Mouse (Mus musculus): Measurements from ENCODE around the gene Taok2. TPM values are rescaled to one million over a fixed set of nuclear protein-coding genes. Genes with fewer than 3 reads are reported as not detected.
"Not testable (repeated sequence)": the region's sequence is repeated elsewhere in the genome, so short reads cannot be mapped to it uniquely, and the experiment has no call there.

Gene Taok2
- polyA plus RNA-seq, 1 experiment from 2014 or later: 55.2 TPM

GRCm38 (mm10) chr7:126905590-126905989 is 21.1 kb upstream of the Taok2 start:
- Histone ChIP-seq H3K9me3 (replicated peaks) (no peaks in the 10 kb centered on the region), H3K4me2 (no peak overlapping the region), H3K27me3 (replicated peaks) (no peaks in the 10 kb centered on the region), H3K36me3 (no peaks in the 10 kb centered on the region), H3K4me3 (replicated peaks) (no peak overlapping the region), H3K9ac (replicated peaks) (no peak overlapping the region), H3K4me1 (no peaks in the 10 kb centered on the region), H3K27ac (replicated peaks) (no peak overlapping the region)
- 81% methylated on average over 3 of the region's 3 CpGs for WGBS
- ATAC-seq (ENCODE audit: low FRiP score): no peak

GRCm38 (mm10) chr7:126899781-126900180 is 15.3 kb upstream of the Taok2 start:
- not testable (repeated sequence) for H3K27ac ChIP-seq (replicated peaks); H3K4me3 ChIP-seq (replicated peaks); H3K9me3 ChIP-seq (replicated peaks); ATAC-seq (ENCODE audit: low FRiP score); H3K9ac ChIP-seq (replicated peaks); H3K36me3 ChIP-seq; H3K27me3 ChIP-seq (replicated peaks); H3K4me2 ChIP-seq
- 96% methylated on average over 7 of the region's 9 CpGs for WGBS
- H3K4me1 ChIP-seq: peaks cover 19% of the 10 kb centered on the region

GRCm38 (mm10) chr7:126898102-126898990 is 13.8 kb upstream of the Taok2 start:
- Histone ChIP-seq H3K27me3 (replicated peaks) (no peaks in the 10 kb centered on the region), H3K9me3 (replicated peaks) (no peaks in the 10 kb centered on the region), H3K4me1 (peaks cover 19% of the 10 kb centered on the region), H3K36me3 (no peaks in the 10 kb centered on the region), H3K27ac (replicated peaks) (peak overlapping the region; percentile 93), H3K9ac (replicated peaks) (peak overlapping the region; percentile 89), H3K4me2 (peak overlapping the region; percentile 71), H3K4me3 (replicated peaks) (peak overlapping the region; percentile 71)
- peak; percentile 96 for ATAC-seq (ENCODE audit: low FRiP score)
- WGBS: 12% methylated on average over 37 of the region's 37 CpGs

GRCm38 (mm10) chr7:126897390-126898101 is 13.0 kb upstream of the Taok2 start:
- ATAC-seq (ENCODE audit: low FRiP score): peak; percentile 70

GRCm38 (mm10) chr7:126896912-126897311 is 12.4 kb upstream of the Taok2 start:
- no peak for ATAC-seq (ENCODE audit: low FRiP score)
- peaks cover 19% of the 10 kb centered on the region for H3K4me1 ChIP-seq
- no peaks in the 10 kb centered on the region for H3K9me3 ChIP-seq (replicated peaks)
- H3K36me3 ChIP-seq: no peaks in the 10 kb centered on the region
- no peak overlapping the region for H3K27ac ChIP-seq (replicated peaks)
- no peak overlapping the region for H3K4me3 ChIP-seq (replicated peaks)
- no peaks in the 10 kb centered on the region for H3K27me3 ChIP-seq (replicated peaks)
- WGBS: 91% methylated on average over 5 of the region's 5 CpGs
- peak overlapping the region; percentile 89; the same call in 1 of the 2 replicates for H3K9ac ChIP-seq (replicated peaks)
- H3K4me2 ChIP-seq: peak overlapping the region; percentile 71

More at GRCm38 (mm10) chr7:126897390-126898101, 13.0 kb upstream of the Taok2 start:
- Histone ChIP-seq H3K4me2 (peak overlapping the region; percentile 71), H3K27me3 (replicated peaks) (no peaks in the 10 kb centered on the region), H3K36me3 (no peaks in the 10 kb centered on the region), H3K4me1 (peaks cover 19% of the 10 kb centered on the region), H3K27ac (replicated peaks) (peak overlapping the region; percentile 93), H3K9me3 (replicated peaks) (no peaks in the 10 kb centered on the region), H3K4me3 (replicated peaks) (peak overlapping the region; percentile 71), H3K9ac (replicated peaks) (peak overlapping the region; percentile 89)
- 23% methylated on average over 16 of the region's 16 CpGs for WGBS

- Histone ChIP-seq H3K27ac (replicated peaks) (no peak overlapping the region), H3K4me2 (no peak overlapping the region), H3K9me3 (replicated peaks) (no peaks in the 10 kb centered on the region), H3K36me3 (peaks cover 14% of the 10 kb centered on the region), H3K9ac (replicated peaks) (no peak overlapping the region), H3K4me3 (replicated peaks) (no peak overlapping the region), H3K27me3 (replicated peaks) (no peaks in the 10 kb centered on the region), H3K4me1 (peaks cover 4% of the 10 kb centered on the region; the same call in 1 of the 2 replicates)
- 53% methylated on average over 7 of the region's 7 CpGs for WGBS
- no peak for ATAC-seq (ENCODE audit: low FRiP score)
Measured at GRCm38 (mm10) chr7:126888852-126889251, 4.3 kb upstream of the Taok2 start.

GRCm38 (mm10) chr7:126887281-126887680 is 2.8 kb upstream of the Taok2 start:
- 93% methylated on average over 5 of the region's 5 CpGs for WGBS
- no peak for ATAC-seq (ENCODE audit: low FRiP score)
- Histone ChIP-seq H3K9ac (replicated peaks) (no peak overlapping the region), H3K9me3 (replicated peaks) (no peaks in the 10 kb centered on the region), H3K36me3 (peaks cover 14% of the 10 kb centered on the region), H3K4me2 (no peak overlapping the region), H3K4me1 (peaks cover 19% of the 10 kb centered on the region), H3K4me3 (replicated peaks) (no peak overlapping the region), H3K27ac (replicated peaks) (no peak overlapping the region), H3K27me3 (replicated peaks) (no peaks in the 10 kb centered on the region)

- Histone ChIP-seq H3K4me3 (replicated peaks) (peak overlapping the region; percentile 87), H3K4me2 (peak overlapping the region; percentile 86), H3K27me3 (replicated peaks) (no peaks in the 10 kb centered on the region), H3K27ac (replicated peaks) (peak overlapping the region; percentile 96), H3K9ac (replicated peaks) (peak overlapping the region; percentile 98), H3K4me1 (peaks cover 42% of the 10 kb centered on the region), H3K36me3 (peaks cover 13% of the 10 kb centered on the region), H3K9me3 (replicated peaks) (no peaks in the 10 kb centered on the region)
- peak; percentile 6; the same call in 1 of the 2 replicates for ATAC-seq (ENCODE audit: low FRiP score)
- WGBS: under 1% methylated on average over 15 of the region's 15 CpGs
Measured at GRCm38 (mm10) chr7:126883731-126884181, 747 bp downstream of the Taok2 start.

GRCm38 (mm10) chr7:126881040-126881439 is 3.5 kb downstream of the Taok2 start:
- peak overlapping the region; percentile 86 for H3K4me2 ChIP-seq
- H3K9ac ChIP-seq (replicated peaks): peak overlapping the region; percentile 98; the same call in 1 of the 2 replicates
- peaks cover 42% of the 10 kb centered on the region for H3K4me1 ChIP-seq
- H3K4me3 ChIP-seq (replicated peaks): no peak overlapping the region
- 84% methylated on average over 6 of the region's 6 CpGs for WGBS
- no peaks in the 10 kb centered on the region for H3K9me3 ChIP-seq (replicated peaks)
- H3K36me3 ChIP-seq: peaks cover 38% of the 10 kb centered on the region
- H3K27ac ChIP-seq (replicated peaks): 0 out of 2 replicates have a peak overlapping the region, but pooled peaks have one; percentile 41
- no peak for ATAC-seq (ENCODE audit: low FRiP score)
- H3K27me3 ChIP-seq (replicated peaks): no peaks in the 10 kb centered on the region

- H3K27me3 ChIP-seq (replicated peaks): no peaks in the 10 kb centered on the region
- peaks cover 22% of the 10 kb centered on the region for H3K4me1 ChIP-seq
- no peak overlapping the region for H3K27ac ChIP-seq (replicated peaks)
- ATAC-seq (ENCODE audit: low FRiP score): no peak
- 100% methylated on average over 1 of the region's 1 CpGs for WGBS
- peaks cover 76% of the 10 kb centered on the region for H3K36me3 ChIP-seq
- H3K9ac ChIP-seq (replicated peaks): no peak overlapping the region
- no peak overlapping the region for H3K4me3 ChIP-seq (replicated peaks)
- H3K9me3 ChIP-seq (replicated peaks): no peaks in the 10 kb centered on the region
- no peak overlapping the region for H3K4me2 ChIP-seq
Measured at GRCm38 (mm10) chr7:126877239-126877638, 7.3 kb downstream of the Taok2 start.

GRCm38 (mm10) chr7:126870520-126870891 is 14.0 kb downstream of the Taok2 start:
- 94% methylated on average over 2 of the region's 2 CpGs for WGBS
- Histone ChIP-seq H3K27me3 (replicated peaks) (no peaks in the 10 kb centered on the region), H3K9ac (replicated peaks) (no peak overlapping the region), H3K27ac (replicated peaks) (no peak overlapping the region), H3K4me3 (replicated peaks) (no peak overlapping the region), H3K4me2 (no peak overlapping the region), H3K9me3 (replicated peaks) (no peaks in the 10 kb centered on the region), H3K4me1 (no peaks in the 10 kb centered on the region), H3K36me3 (peaks cover 95% of the 10 kb centered on the region)
- ATAC-seq (ENCODE audit: low FRiP score): no peak

Measured in neural tube, embryonic 15.5 days (tissue).